Mouse (Mus musculus) gastrocnemius, postnatal 10 days (tissue): Measurements from ENCODE around the gene Vamp9. TPM values are rescaled to one million over a fixed set of nuclear protein-coding genes. Genes with fewer than 3 reads are reported as not detected.

Experiments
- total RNA-seq, 2 experiments: library from RNA; stranded (reverse); gene quantifications; 2 replicates each; pipeline ENCODE4 v1.2.3; 2021

The Vamp9 gene
- total RNA-seq, 2 experiments from 2014 or later = 0.49 to 0.56 TPM

Other genes with a start within 250 kb of the Vamp9 start
- gene Rasgef1b, start 177.2 kb upstream of the Vamp9 start, total RNA-seq = 1 to 10 TPM; 1.5 to 2.6 TPM
- gene Hnrnpd, start 72.7 kb downstream of the Vamp9 start, total RNA-seq = 100 to 1,000 TPM; 129 to 153 TPM
- gene 4930524J08Rik, start 72.8 kb downstream of the Vamp9 start, total RNA-seq = 1 to 10 TPM; 1.1 to 1.2 TPM
- 100 to 1,000 TPM in 1 of 2 experiments, 10 to 100 TPM in 1; 92.8 to 105 TPM for gene Hnrnpdl, start 133.4 kb downstream of the Vamp9 start, total RNA-seq
- 10 to 100 TPM in 1 of 2 experiments, 1 to 10 TPM in 1; 9.0 to 10.5 TPM for gene Enoph1, start 133.7 kb downstream of the Vamp9 start, total RNA-seq